Mouse (Mus musculus) spleen, adult 2 months (tissue): Measurements from ENCODE around the gene Rpl10a. TPM values are rescaled to one million over a fixed set of nuclear protein-coding genes. Genes with fewer than 3 reads are reported as not detected.

Experiments used
- DNase-seq, 2 experiments: peaks; one replicate each; pipeline versions ENCODE4 v3.0.0 to v3.0.0-alpha.2; 2012 to 2021; ENCODE audit warnings: low spot score in 2 of 2, low read depth in 1 of 2
- H3K27ac ChIP-seq: fragments of 200-500 bp; 2 replicates; pipeline ENCODE4 v1.5.1; 2012; ENCODE audit warnings: low read length, inconsistent platforms; ENCODE audit not compliant: insufficient read depth
- H3K27me3 ChIP-seq: fragments of 200-500 bp; 2 replicates; pipeline ENCODE4 v1.6.1; 2012; ENCODE audit warnings: mild to moderate bottlenecking, moderate library complexity, low read length, inconsistent platforms; ENCODE audit not compliant: control insufficient read depth, insufficient read depth
- H3K36me3 ChIP-seq: fragments of 200-500 bp; 2 replicates; pipeline ENCODE4 v1.6.1; 2012; ENCODE audit warnings: mild to moderate bottlenecking, low read length, inconsistent platforms; ENCODE audit not compliant: control insufficient read depth, insufficient read depth
- H3K4me1 ChIP-seq: fragments of 200-500 bp; 2 replicates; pipeline ENCODE4 v1.6.1; 2011; ENCODE audit warnings: inconsistent platforms; ENCODE audit not compliant: control insufficient read depth, insufficient read depth, insufficient read length
- H3K4me3 ChIP-seq: fragments of 200-500 bp; 2 replicates; pipeline ENCODE4 v1.5.1; 2011; ENCODE audit warnings: mild to moderate bottlenecking, inconsistent platforms; ENCODE audit not compliant: insufficient read depth, insufficient read length; ENCODE audit errors: extremely low read depth
- CTCF ChIP-seq: fragments of 200-500 bp; IDR thresholded peaks from 2 replicates; pipeline ENCODE4 v1.5.1; 2011; ENCODE audit warnings: mild to moderate bottlenecking, inconsistent platforms; ENCODE audit not compliant: insufficient read depth, insufficient read length, insufficient replicate concordance; ENCODE audit errors: extremely low read depth
- POLR2A ChIP-seq: fragments of 200-500 bp; IDR thresholded peaks from 2 replicates; pipeline ENCODE4 v1.6.1; 2011; ENCODE audit warnings: low read depth, low read length, inconsistent platforms
- WGBS: fragments of 180-500 bp; shearing (Covaris S2); methylation state at CpG from one replicate; pipeline ENCODE4 v1.1.7; 2018; 5-methylcytosine and 5-hydroxymethylcytosine counted together
- polyA plus RNA-seq: library from polyadenylated mRNA; depleted of rRNA; stranded (reverse); fragments of >200 nt; gene quantifications from 2 replicates; pipeline ENCODE4 v1.2.3, GENCODE M21; 2012

Gene Rpl10a
- polyA plus RNA-seq, 1 experiment: 4,168 TPM

- no peak overlapping the region for H3K27ac ChIP-seq
- TF ChIP-seq POLR2A: no peak
- no peak for TF ChIP-seq CTCF
- no peak overlapping the region for H3K4me3 ChIP-seq
- DNase-seq: no peak
- peaks cover 18% of the 10 kb centered on the region for H3K36me3 ChIP-seq
- H3K27me3 ChIP-seq: no peaks in the 10 kb centered on the region; the same call in 1 of the 2 replicates
- 64% methylated on average over 7 of the region's 7 CpGs for WGBS
- peaks cover 2% of the 10 kb centered on the region; the same call in 1 of the 2 replicates for H3K4me1 ChIP-seq
Measured at GRCm38 (mm10) chr17:28331241-28332112, 3.2 kb downstream of the Rpl10a start.

- H3K4me3 ChIP-seq: no peak overlapping the region
- peaks cover 2% of the 10 kb centered on the region; the same call in 1 of the 2 replicates for H3K4me1 ChIP-seq
- peaks cover 18% of the 10 kb centered on the region for H3K36me3 ChIP-seq
- no peak overlapping the region for H3K27ac ChIP-seq
- 48% methylated on average over 13 of the region's 13 CpGs for WGBS
- H3K27me3 ChIP-seq: no peaks in the 10 kb centered on the region; the same call in 1 of the 2 replicates
- no peak for DNase-seq
- no peak for TF ChIP-seq POLR2A
- TF ChIP-seq CTCF: no peak
Measured at GRCm38 (mm10) chr17:28332113-28332914, 4.0 kb downstream of the Rpl10a start.

GRCm38 (mm10) chr17:28332915-28333546, 4.8 kb downstream of the Rpl10a start:
- H3K27ac ChIP-seq: no peak overlapping the region
- no peak overlapping the region for H3K4me3 ChIP-seq
- TF ChIP-seq CTCF: no peak
- no peak for TF ChIP-seq POLR2A
- no peaks in the 10 kb centered on the region; the same call in 1 of the 2 replicates for H3K27me3 ChIP-seq
- H3K4me1 ChIP-seq: peaks cover 2% of the 10 kb centered on the region; the same call in 1 of the 2 replicates
- peaks cover 18% of the 10 kb centered on the region for H3K36me3 ChIP-seq
- no peak for DNase-seq
- WGBS: 33% methylated on average over 31 of the region's 31 CpGs

GRCm38 (mm10) chr17:28335267-28335666, 7.0 kb downstream of the Rpl10a start:
- Histone ChIP-seq H3K4me1 (no peaks in the 10 kb centered on the region), H3K27ac (no peak overlapping the region), H3K4me3 (no peak overlapping the region), H3K27me3 (no peaks in the 10 kb centered on the region; the same call in 1 of the 2 replicates), H3K36me3 (peaks cover 7% of the 10 kb centered on the region)
- no peak for TF ChIP-seq CTCF
- no peak for TF ChIP-seq POLR2A
- WGBS: 90% methylated on average over 10 of the region's 10 CpGs
- DNase-seq: no peak

GRCm38 (mm10) chr17:28337547-28337946, 9.3 kb downstream of the Rpl10a start:
- WGBS: 86% methylated on average over 7 of the region's 7 CpGs

GRCm38 (mm10) chr17:28340578-28340977, 12.3 kb downstream of the Rpl10a start:
- 51% methylated on average over 7 of the region's 7 CpGs for WGBS
- no peak for DNase-seq
- H3K4me3 ChIP-seq: no peak overlapping the region
- H3K27ac ChIP-seq: no peak overlapping the region
- H3K4me1 ChIP-seq: no peaks in the 10 kb centered on the region
- TF ChIP-seq POLR2A: no peak
- no peak for TF ChIP-seq CTCF
- H3K36me3 ChIP-seq: no peaks in the 10 kb centered on the region
- H3K27me3 ChIP-seq: no peaks in the 10 kb centered on the region

More at GRCm38 (mm10) chr17:28337547-28337946, 9.3 kb downstream of the Rpl10a start:
- TF ChIP-seq POLR2A: no peak
- no peak for TF ChIP-seq CTCF
- no peak for DNase-seq
- H3K27me3 ChIP-seq: no peaks in the 10 kb centered on the region; the same call in 1 of the 2 replicates
- no peaks in the 10 kb centered on the region for H3K36me3 ChIP-seq
- no peak overlapping the region for H3K4me3 ChIP-seq
- no peaks in the 10 kb centered on the region for H3K4me1 ChIP-seq
- H3K27ac ChIP-seq: no peak overlapping the region
